Mouse (Mus musculus) brain, embryonic 14.5 days (tissue): ENCODE measurements around the gene Nfkbib.

Experiments used
- CTCF ChIP-seq: fragments of 200-500 bp; IDR thresholded peaks from 2 replicates; pipeline ENCODE4 v1.5.1; 2012; ENCODE audit warnings: inconsistent platforms, mild to moderate bottlenecking, moderate library complexity, borderline replicate concordance; ENCODE audit not compliant: insufficient read depth, insufficient read length; ENCODE audit errors: extremely low read depth
- POLR2A ChIP-seq: fragments of 200-500 bp; IDR thresholded peaks from 2 replicates; pipeline ENCODE4 v1.6.1; 2012; ENCODE audit warnings: mild to moderate bottlenecking, inconsistent platforms, borderline replicate concordance; ENCODE audit not compliant: poor library complexity, insufficient read depth, insufficient read length, severe bottlenecking; ENCODE audit errors: extremely low read depth

DNA sequence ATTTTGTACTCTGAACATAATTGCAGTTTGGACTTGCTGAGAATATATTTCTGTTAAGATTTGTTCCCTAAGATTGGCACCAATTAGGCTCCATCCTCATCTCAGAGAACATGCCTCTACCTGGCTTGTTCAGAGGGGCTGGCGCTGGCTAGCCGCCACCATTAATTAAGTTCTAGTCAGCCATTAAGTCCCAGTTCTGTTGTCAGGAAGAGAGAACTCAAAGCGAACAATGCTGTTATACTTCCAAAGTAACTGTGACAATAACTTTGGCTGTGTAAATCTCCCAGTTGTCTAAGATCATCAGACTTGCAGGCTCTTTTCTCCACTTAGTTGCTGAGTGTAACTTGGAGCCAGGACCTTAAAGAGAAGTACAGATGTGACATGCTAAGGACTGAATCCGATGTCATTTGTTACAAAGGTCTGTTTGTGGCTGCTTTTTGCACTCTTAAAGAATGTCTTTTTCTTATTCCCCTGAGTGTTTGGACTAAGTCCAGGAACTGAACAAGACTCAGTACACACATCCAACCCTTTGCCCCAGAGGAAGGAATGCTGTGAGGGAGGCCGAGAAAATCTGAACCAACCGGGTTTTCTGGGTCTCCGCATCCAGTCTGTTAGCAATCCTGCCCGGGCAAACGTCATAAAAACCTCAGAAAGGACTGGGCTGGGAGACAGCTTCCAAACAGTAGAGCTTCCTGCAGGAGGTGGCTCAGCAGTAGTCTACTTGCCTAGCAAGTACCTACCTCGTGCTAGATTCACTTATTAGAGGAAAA is 34.8 kb upstream of the Nfkbib start:
- TF ChIP-seq CTCF (no peak), POLR2A (no peak)
